Mouse (Mus musculus) kidney, postnatal 10 days (tissue): ENCODE measurements around the gene Vmn2r42.
"Not testable (repeated sequence)": the region's sequence is repeated elsewhere in the genome, so short reads cannot be mapped to it uniquely, and the experiment has no call there.

Experiments used
- DNase-seq: peaks from one replicate; pipeline ENCODE4 v3.0.0; 2021; ENCODE audit warnings: mixed read lengths

Gene Vmn2r42

GRCm38 (mm10) chr7:8200220-8200619 lies at the start of gene Vmn2r42:
Gene Vmn2r42, minus strand, starts transcription at chr7:8200320.
- not testable (repeated sequence) for DNase-seq

GRCm38 (mm10) chr7:8161554-8161953 lies 38.6 kb downstream of the Vmn2r42 start, which contains the start of gene Vmn2r41:
Gene Vmn2r41, minus strand, starts transcription at chr7:8161654.
- DNase-seq: not testable (repeated sequence)
